Mouse (Mus musculus) mouse trophoblast stem cell (cell line): Measurements from ENCODE around the gene Nhlrc2.

Experiments used
- in situ Hi-C, 2 experiments: fragments of 300-500 bp; cut with MseI, MboI; formaldehyde crosslinking; loops; 2 replicates in 1 of 2; 3 replicates in 1 of 2; pipeline ENCODE4 v1.15.1; 2025

Nhlrc2 gene

GRCm38 (mm10) chr19:56627881-56628472 is 79.9 kb downstream of the Nhlrc2 start:
- in situ Hi-C loops: no loop called here

GRCm38 (mm10) chr19:56629647-56630046 is 81.6 kb downstream of the Nhlrc2 start:
- in situ Hi-C loops: no loop called here

DNA sequence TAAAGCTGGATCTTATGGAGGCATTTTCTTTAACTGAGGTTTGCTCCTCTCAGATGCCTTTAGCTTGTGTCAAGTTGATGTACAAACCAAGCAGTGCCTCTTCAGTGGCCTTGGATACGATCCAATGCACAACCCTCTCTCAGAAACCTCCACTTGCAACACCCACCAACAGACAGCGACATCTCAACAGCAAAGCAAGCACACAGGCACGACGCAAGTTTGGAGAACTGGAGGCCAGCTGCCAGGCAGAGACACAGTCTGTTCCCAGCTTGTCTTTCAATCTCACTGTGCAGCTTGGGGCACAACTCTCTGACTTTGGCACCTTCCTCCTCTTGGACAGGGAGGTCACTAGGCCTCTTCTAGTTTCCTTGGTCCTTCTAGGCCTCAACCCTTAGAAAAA is 83.0 kb downstream of the Nhlrc2 start:
- in situ Hi-C loops: no loop called here

GRCm38 (mm10) chr19:56631451-56631901 is 83.4 kb downstream of the Nhlrc2 start:
- in situ Hi-C loops: no loop called here

GRCm38 (mm10) chr19:56637035-56637683 is 89.1 kb downstream of the Nhlrc2 start:
- in situ Hi-C loops: no loop called here

GRCm38 (mm10) chr19:56637684-56638049 is 89.6 kb downstream of the Nhlrc2 start:
- in situ Hi-C loops: no loop called here

- in situ Hi-C loops: no loop called here
Observed at GRCm38 (mm10) chr19:56647451-56648120, 99.5 kb downstream of the Nhlrc2 start.

DNA sequence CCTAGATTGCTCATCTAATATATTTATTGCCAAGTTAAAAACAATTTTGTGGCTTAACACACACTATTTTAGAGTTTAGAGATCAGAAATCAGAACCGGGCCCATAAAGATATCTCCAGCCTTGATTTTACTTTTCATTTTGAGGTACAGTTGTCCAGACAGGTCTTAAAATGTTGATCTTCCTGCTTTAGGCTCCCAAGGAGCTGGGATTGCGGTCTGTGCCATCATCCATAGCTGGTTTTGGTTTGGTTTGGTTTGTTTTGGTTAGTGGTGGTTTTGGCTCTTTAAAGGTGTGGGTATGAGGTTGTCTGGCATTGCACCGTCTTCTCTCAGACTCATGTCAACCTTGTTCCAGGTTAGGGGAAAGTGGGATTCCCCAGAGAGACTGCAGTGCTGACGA is 103.2 kb downstream of the Nhlrc2 start:
- in situ Hi-C loops: no loop called here

DNA sequence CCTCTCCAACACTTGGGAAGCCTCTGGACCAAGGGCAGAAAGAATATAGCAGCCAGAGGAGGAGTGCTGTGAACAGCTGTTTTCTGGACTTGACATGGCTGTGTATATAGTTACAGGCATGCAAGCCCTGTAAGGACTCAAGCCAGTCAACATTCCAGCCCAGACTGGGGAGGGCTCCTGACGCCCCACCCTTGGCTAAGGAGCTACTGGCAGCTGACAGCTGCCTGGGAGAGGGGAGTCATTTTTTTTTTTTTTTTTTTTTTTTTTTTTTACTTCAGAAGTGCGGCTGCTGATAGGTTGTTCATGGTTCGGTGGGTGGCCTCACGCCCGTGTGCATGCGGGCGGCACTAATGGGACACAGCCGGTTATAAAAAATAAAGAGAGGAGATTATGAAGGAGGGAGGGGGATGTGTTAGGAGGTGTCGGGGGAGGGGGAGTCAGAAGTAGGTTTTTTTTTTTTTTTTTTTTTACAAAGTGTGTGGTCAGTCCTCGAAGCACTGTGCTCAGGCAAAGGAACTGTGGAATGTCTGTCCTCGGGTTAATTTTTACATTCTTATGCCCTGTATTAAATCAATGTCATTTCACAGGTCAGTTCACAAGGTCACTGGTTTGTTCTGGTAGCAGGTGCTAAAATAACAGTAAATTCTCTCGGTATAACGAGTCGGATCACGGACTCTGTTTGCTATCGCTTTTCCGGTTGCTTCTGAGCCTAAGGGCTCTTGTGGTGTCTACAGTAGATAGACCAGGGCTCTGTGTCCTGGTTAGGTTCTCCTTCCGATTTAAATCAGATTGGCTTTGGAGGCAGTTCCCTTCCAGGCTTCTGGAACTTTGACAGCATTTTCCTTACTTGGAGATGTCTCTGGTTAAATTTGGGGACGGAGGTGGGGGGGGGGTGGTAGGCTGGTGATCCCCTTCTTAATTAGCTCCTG is 104.2 kb downstream of the Nhlrc2 start:
- in situ Hi-C loops: no loop called here
